Mouse (Mus musculus): ENCODE results near the gene Prss43.

Gene Prss43

GRCm38 (mm10) chr9:110840905-110841304 lies 14.4 kb downstream of the Prss43 start:
- no peak for DNase-seq (ENCODE audit: low spot score)

DNA sequence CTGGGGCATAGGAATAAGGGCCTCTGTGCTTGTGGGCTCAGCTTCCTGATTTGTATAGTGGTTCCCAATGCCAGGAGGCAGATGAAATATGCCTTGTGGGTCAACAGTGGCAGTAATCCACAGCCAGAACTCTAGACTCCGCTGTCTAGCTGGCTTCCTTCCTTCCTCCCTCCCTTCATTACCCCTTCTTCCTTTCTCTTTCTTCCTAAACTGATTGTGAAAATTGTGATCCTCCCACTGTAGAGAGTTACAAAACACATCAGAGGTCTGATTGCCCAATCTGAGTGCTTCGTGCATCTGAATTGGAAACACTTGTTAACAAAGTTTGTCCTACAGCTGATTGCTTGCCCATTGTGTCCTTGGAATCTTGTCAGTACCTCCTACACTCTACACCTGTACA lies 14.9 kb downstream of the Prss43 start:
- no peak for DNase-seq (ENCODE audit: low spot score)

DNA sequence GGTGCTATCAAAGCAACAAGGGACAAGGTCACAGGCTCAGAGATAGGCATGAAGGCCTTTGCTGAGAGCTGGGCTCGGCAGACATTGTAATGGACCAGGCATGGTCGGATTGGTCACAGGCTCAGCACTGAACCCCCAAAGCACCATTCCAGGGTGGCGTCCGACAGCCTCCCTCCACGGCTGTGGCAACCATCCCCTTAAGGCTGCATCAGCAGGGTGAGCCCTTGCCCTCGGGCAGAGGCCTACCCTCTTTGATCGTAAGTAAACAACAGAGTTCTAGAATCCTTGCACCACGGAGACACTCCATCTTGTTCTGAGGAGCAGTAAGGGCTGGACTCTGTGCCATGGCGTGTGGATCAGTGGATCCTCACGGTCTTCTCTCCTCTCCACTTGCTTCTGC lies 17.7 kb downstream of the Prss43 start, which contains the start of gene Prss46:
Gene Prss46, plus strand, starts transcription at position 301 of the 400 bp plus-strand sequence.
- DNase-seq (ENCODE audit: low spot score) = no peak

GRCm38 (mm10) chr9:110849162-110849561 lies 22.7 kb downstream of the Prss43 start:
- no peak for DNase-seq (ENCODE audit: low spot score)

- DNase-seq (ENCODE audit: low spot score) = no peak
These were observed 29.4 kb downstream of the Prss43 start for GRCm38 (mm10) chr9:110855903-110856302.

DNA sequence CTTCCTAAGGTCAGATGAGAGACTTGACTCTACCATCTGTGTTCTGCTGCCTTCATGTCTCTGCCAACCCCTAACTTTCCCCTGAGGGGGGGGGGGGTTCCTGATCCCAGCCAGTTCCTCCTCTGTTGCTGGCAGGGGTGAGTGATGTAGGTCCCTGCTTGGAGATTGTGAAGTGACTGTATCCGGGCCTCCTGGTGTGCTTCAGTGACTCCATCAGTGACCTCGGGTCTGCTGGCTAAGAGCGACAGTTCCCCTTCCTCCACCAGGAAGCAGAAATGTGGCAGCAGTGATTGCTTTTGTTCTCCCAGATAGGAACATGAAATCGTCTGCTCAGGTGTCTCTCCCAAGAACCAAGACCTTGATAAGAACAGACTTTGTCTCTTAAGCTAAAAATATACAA lies 30.4 kb downstream of the Prss43 start:
- DNase-seq (ENCODE audit: low spot score) = no peak

DNA sequence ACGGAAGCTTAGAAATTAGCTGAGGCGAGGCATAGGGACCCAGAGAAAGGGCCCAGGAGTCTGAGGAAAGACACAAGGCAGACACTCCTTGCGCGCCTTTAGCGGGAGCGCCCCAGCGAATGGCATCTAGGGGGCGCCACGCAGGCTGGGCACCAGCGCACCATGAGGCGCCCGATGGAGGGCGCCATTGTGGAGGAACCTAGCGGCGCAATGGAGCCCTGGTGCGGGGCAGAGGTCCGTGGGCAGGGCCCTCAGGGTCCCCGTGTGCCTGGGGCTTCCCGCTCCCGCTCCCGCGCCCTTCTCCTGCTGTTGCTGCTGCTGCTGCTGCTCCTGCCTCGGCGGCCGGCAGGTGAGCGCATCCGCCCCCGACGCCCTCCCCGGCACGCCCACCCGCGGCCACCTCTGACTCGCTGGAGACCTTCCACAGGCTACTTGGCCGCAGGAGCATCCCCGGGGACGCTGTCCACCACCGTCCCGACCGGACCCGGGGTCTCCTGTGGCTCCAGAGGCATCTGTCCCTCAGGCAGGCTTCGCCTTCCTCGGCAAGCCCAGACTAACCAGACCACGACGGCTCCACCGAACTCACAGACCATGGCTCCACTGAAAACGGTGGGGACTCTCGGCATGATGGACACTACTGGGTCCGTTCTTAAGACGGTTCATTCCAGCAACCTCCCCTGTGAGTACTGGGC lies 31.4 kb downstream of the Prss43 start, which contains the start of gene Prss50:
Gene Prss50, plus strand, starts transcription at position 187 of the 692 bp plus-strand sequence.
- no peak for DNase-seq (ENCODE audit: low spot score)

DNA sequence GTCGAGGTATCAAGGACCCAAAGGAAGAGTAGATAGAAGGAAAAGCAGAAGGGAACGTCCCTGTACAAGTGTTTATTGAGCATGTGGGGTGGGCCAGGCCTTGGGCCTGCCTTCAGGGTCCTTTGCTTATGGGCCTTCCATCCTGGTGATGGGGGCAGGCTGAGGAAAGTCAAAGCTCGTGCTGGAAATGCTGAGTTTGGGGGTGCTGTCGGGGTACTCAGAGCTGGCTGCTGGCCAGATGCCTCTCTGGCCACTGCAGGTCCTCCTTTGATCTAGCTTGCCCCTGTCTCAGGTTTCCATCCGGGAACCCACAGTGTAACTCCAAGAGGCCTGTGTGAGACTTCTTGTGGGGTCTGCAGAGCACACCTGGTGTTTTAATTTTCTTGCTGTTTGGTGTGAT lies 32.0 kb downstream of the Prss43 start:
- DNase-seq (ENCODE audit: low spot score) = no peak

- peak; percentile 16 for DNase-seq (ENCODE audit: low spot score)
These were observed 32.6 kb downstream of the Prss43 start for GRCm38 (mm10) chr9:110858967-110859596.

GRCm38 (mm10) chr9:110871030-110871429 lies 44.5 kb downstream of the Prss43 start:
- DNase-seq (ENCODE audit: low spot score) = peak; percentile 51

- no peak for DNase-seq (ENCODE audit: low spot score)
These were observed 47.5 kb downstream of the Prss43 start for GRCm38 (mm10) chr9:110873681-110874659.

GRCm38 (mm10) chr9:110874660-110875191 lies 48.2 kb downstream of the Prss43 start:
- no peak for DNase-seq (ENCODE audit: low spot score)

DNA sequence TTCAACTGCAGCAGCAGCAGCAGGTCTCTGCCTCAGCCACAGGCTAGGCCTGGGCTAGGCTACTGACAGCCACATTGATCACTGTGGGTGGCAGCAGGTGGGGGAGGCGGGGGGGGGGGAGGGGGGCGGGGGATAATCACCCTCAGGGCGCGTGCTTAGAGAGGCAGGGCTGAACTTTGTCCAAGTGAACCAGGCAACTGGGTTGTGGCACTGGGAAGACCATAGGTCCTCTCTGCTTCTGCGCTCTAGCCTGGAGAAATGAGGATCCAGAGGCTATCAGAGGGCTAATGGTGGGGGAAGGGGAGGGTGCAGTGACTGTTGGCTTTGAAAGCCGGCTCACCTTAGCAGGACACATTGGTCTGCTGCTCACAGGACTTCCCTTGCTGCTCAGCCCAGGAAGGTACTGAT lies 48.8 kb downstream of the Prss43 start:
- DNase-seq (ENCODE audit: low spot score) = no peak

DNA sequence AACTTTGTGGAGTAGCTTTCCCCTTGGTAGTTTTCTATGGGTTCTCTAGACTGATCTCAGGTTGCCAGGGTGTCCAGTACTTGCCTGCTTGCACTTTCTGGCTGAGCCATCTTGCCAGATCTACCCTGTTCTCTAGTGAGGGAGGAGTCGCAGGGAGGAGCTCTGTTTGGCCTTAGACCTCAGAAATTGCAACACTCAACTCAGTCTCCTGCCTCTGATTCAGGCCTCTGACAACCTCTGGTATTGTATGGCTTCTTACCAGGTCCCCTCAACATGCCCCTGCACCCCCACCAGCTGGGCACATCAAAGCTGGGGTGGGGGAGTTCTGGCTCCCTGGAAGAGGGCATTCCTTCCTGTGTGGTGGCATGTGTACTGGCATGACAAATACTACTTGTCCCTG lies 50.9 kb downstream of the Prss43 start:
- no peak for DNase-seq (ENCODE audit: low spot score)

GRCm38 (mm10) chr9:110877888-110878287 lies 51.4 kb downstream of the Prss43 start:
- no peak for DNase-seq (ENCODE audit: low spot score)

GRCm38 (mm10) chr9:110879191-110879920 lies 52.9 kb downstream of the Prss43 start, which contains the start of gene Als2cl:
TSS of gene Als2cl (plus strand) at chr9:110879870.
- DNase-seq (ENCODE audit: low spot score) = no peak

- no peak for DNase-seq (ENCODE audit: low spot score)
These were observed 53.6 kb downstream of the Prss43 start, which contains the start of gene Tmie for GRCm38 (mm10) chr9:110879998-110880561. TSS of gene Tmie (minus strand) at chr9:110880113.

GRCm38 (mm10) chr9:110880772-110881171 lies 54.3 kb downstream of the Prss43 start:
- no peak for DNase-seq (ENCODE audit: low spot score)
